Mouse (Mus musculus) lung, embryonic 15.5 days (tissue): Measurements from ENCODE around the gene Ccdc57. TPM values are rescaled to one million over a fixed set of nuclear protein-coding genes. Genes with fewer than 3 reads are reported as not detected.
"Not testable (repeated sequence)": the region's sequence is repeated elsewhere in the genome, so short reads cannot be mapped to it uniquely, and the experiment has no call there.

Source experiments
- ATAC-seq: fragments of 200-750 bp; cut with Nextera tagmentation; 2 replicates; pipeline ENCODE4 v1.8.0; 2017; ENCODE audit warnings: moderate number of reproducible peaks, borderline replicate concordance; ENCODE audit not compliant: low FRiP score, low TSS enrichment; ENCODE audit errors: extremely low read depth
- H3K27ac ChIP-seq: fragments of 300-500 bp; sonication (generic); 2 replicates; pipeline ENCODE4 v1.5.1; 2015; ENCODE audit warnings: moderate library complexity, mild to moderate bottlenecking, inconsistent platforms
- H3K27me3 ChIP-seq: fragments of 300-500 bp; sonication (generic); 2 replicates; pipeline ENCODE4 v1.6.1; 2015; ENCODE audit warnings: inconsistent platforms
- H3K36me3 ChIP-seq: fragments of 300-500 bp; sonication (generic); 2 replicates; pipeline ENCODE4 v1.6.1; 2015; ENCODE audit warnings: inconsistent platforms
- H3K4me1 ChIP-seq: fragments of 300-500 bp; sonication (generic); 2 replicates; pipeline ENCODE4 v1.6.1; 2015; ENCODE audit warnings: inconsistent platforms
- H3K4me2 ChIP-seq: fragments of 300-500 bp; sonication (generic); 2 replicates; pipeline ENCODE4 v1.6.1; 2015; ENCODE audit warnings: inconsistent platforms, mild to moderate bottlenecking, moderate library complexity
- H3K4me3 ChIP-seq: fragments of 300-500 bp; sonication (generic); 2 replicates; pipeline ENCODE4 v1.5.1; 2015; ENCODE audit warnings: mild to moderate bottlenecking, inconsistent platforms
- H3K9ac ChIP-seq: fragments of 300-500 bp; sonication (generic); 2 replicates; pipeline ENCODE4 v1.6.1; 2015; ENCODE audit warnings: inconsistent platforms
- H3K9me3 ChIP-seq: fragments of 300-500 bp; sonication (generic); 2 replicates; pipeline ENCODE4 v1.6.1; 2016; ENCODE audit warnings: inconsistent platforms
- WGBS: fragments of 180-500 bp; shearing (Covaris S2); methylation state at CpG from one replicate; pipeline ENCODE4 v1.1.7; 2015; 5-methylcytosine and 5-hydroxymethylcytosine counted together
- polyA plus RNA-seq: library from polyadenylated mRNA; unstranded; fragments of >200 nt; fragmentation: Nextera tagmentation; extraction: Ambion mirVana; gene quantifications from 2 replicates; pipeline ENCODE4 v1.2.1, GENCODE M21; 2015

Ccdc57 gene
- polyA plus RNA-seq, 1 experiment from 2014 or later: 6.6 TPM

- Histone ChIP-seq H3K36me3 (peaks cover 34% of the 10 kb centered on the region), H3K9me3 (no peaks in the 10 kb centered on the region), H3K4me3 (peak overlapping the region; percentile 98), H3K9ac (peak overlapping the region; percentile 94), H3K27ac (peak overlapping the region; percentile 76), H3K27me3 (no peaks in the 10 kb centered on the region), H3K4me2 (peak overlapping the region; percentile 91), H3K4me1 (peaks cover 18% of the 10 kb centered on the region)
- WGBS: 1% methylated on average over 42 of the region's 42 CpGs
- ATAC-seq: 0 out of 2 replicates have a peak, but pooled peaks have one; percentile 1
These were observed 149.1 kb downstream of the Ccdc57 start for GRCm38 (mm10) chr11:120783426-120784063.

- H3K9ac ChIP-seq, H3K4me3 ChIP-seq, H3K9me3 ChIP-seq, ATAC-seq, H3K27ac ChIP-seq, H3K27me3 ChIP-seq, H3K4me2 ChIP-seq: not testable (repeated sequence)
- peaks cover 18% of the 10 kb centered on the region for H3K4me1 ChIP-seq
- 93% methylated on average over 6 of the region's 6 CpGs for WGBS
- peaks cover 13% of the 10 kb centered on the region for H3K36me3 ChIP-seq
These were observed 151.3 kb downstream of the Ccdc57 start for GRCm38 (mm10) chr11:120781361-120781760.

- H3K4me3 ChIP-seq: no peak overlapping the region
- no peaks in the 10 kb centered on the region for H3K27me3 ChIP-seq
- WGBS: 89% methylated on average over 1 of the region's 1 CpGs
- no peaks in the 10 kb centered on the region for H3K9me3 ChIP-seq
- no peak overlapping the region for H3K4me2 ChIP-seq
- H3K4me1 ChIP-seq: peaks cover 11% of the 10 kb centered on the region
- no peak for ATAC-seq
- no peak overlapping the region for H3K9ac ChIP-seq
- H3K27ac ChIP-seq: no peak overlapping the region
- peaks cover 8% of the 10 kb centered on the region; the same call in 1 of the 2 replicates for H3K36me3 ChIP-seq
These were observed 152.8 kb downstream of the Ccdc57 start for GRCm38 (mm10) chr11:120779876-120780275.

DNA sequence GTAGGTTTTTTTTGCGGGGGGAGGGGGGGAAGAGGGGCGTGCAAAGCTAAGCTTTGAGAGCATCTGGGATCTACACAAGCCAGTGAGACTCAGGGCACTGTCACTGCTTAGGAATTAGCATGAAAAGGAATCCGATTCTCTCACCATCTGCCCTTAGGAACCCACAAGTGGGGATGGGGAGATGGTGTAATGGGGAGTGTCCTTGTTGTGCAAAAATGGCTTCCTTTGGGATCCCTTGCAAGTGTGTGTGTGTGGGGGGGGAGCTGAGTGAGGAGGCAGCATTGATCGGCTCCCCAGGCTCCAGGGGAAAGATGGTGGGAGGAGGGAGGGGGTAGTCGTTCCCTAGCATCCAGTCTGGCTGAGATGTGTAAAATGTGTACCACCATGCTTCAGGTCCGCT, 155.5 kb downstream of the Ccdc57 start:
- WGBS: 33% methylated on average over 6 of the region's 6 CpGs
- ATAC-seq: no peak
- Histone ChIP-seq H3K9me3 (no peaks in the 10 kb centered on the region), H3K9ac (no peak overlapping the region), H3K4me1 (no peaks in the 10 kb centered on the region), H3K27me3 (no peaks in the 10 kb centered on the region), H3K36me3 (peaks cover 7% of the 10 kb centered on the region; the same call in 1 of the 2 replicates), H3K4me3 (no peak overlapping the region), H3K4me2 (no peak overlapping the region), H3K27ac (no peak overlapping the region)

Other genes with a start within 250 kb of the Ccdc57 start
- gene Cenpx, start 219.1 kb downstream of the Ccdc57 start, polyA plus RNA-seq: 160 and 167 TPM in 2 replicates
- gene Lrrc45, start 218.9 kb downstream of the Ccdc57 start, polyA plus RNA-seq: 57.9 and 59.9 TPM in 2 replicates
- 54.9 and 60.5 TPM in 2 replicates for gene Rac3, start 211.4 kb downstream of the Ccdc57 start, polyA plus RNA-seq
- 45.1 and 55.1 TPM in 2 replicates for gene Dcxr, start 205.6 kb downstream of the Ccdc57 start, polyA plus RNA-seq
- gene Cbr2, start 200.8 kb downstream of the Ccdc57 start, polyA plus RNA-seq: 102 and 103 TPM in 2 replicates
- gene Hmga1b, start 170.1 kb downstream of the Ccdc57 start, polyA plus RNA-seq: 3.9 and 4.8 TPM in 2 replicates
- gene Rfng, start 148.7 kb downstream of the Ccdc57 start, polyA plus RNA-seq: 35.4 and 38.3 TPM in 2 replicates
- 205 and 213 TPM in 2 replicates for gene Gps1, start 148.6 kb downstream of the Ccdc57 start, polyA plus RNA-seq
- gene Dus1l, start 136.5 kb downstream of the Ccdc57 start, polyA plus RNA-seq: 84.3 and 90.4 TPM in 2 replicates
- 49.0 and 53.2 TPM in 2 replicates for gene Fasn, start 108.3 kb downstream of the Ccdc57 start, polyA plus RNA-seq
- 67.1 and 73.0 TPM in 2 replicates for gene Slc16a3, start 15.6 kb upstream of the Ccdc57 start, polyA plus RNA-seq
- gene Csnk1d, start 58.5 kb upstream of the Ccdc57 start, polyA plus RNA-seq: 132 and 133 TPM in 2 replicates
- gene Cd7, start 106.5 kb upstream of the Ccdc57 start, polyA plus RNA-seq: 0.65 and 1.5 TPM in 2 replicates
- not detected in 2 replicates for gene Sectm1b, start 130.7 kb upstream of the Ccdc57 start, polyA plus RNA-seq
- gene Sectm1a, start 148.3 kb upstream of the Ccdc57 start, polyA plus RNA-seq: 0.26 TPM in 1 of 2 replicates, not detected in the other
- gene Tex19.2, start 185.8 kb upstream of the Ccdc57 start, polyA plus RNA-seq: not detected in 2 replicates
- 0.09 TPM in 1 of 2 replicates, not detected in the other for gene Tex19.1, start 213.3 kb upstream of the Ccdc57 start, polyA plus RNA-seq
- 0.09 TPM in 1 of 2 replicates, not detected in the other for gene Uts2r, start 227.4 kb upstream of the Ccdc57 start, polyA plus RNA-seq